Mouse (Mus musculus): Measurements from ENCODE around the gene Gm11361. TPM values are rescaled to one million over a fixed set of nuclear protein-coding genes. Genes with fewer than 3 reads are reported as not detected.

The Gm11361 gene
- polyA plus RNA-seq, 1 experiment from 2014 or later, result 8.1 TPM

DNA sequence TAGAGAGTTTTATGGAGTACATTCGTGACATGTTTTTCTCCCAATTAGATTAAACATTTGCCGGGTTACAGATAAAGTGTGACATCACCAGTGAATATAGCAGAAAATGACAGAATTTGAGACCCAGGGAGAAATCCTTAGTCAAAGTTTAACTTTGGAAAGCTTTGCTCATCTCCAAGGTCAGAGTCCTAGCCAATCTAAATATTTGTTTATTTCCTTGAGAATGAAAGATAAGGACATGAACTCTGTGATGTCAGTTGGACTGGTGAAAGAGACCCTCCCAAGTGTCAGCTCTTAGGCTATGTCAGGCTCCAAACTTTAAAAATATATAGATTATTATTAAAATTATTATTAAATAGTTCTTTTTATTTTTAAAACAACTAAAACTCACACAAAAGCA is 39.8 kb downstream of the Gm11361 start:
- Histone ChIP-seq H3K27ac (replicated peaks) (no peak overlapping the region), H3K9ac (ENCODE audit: low read length) (no peak overlapping the region), H3K36me3 (ENCODE audit: control insufficient read depth, insufficient read depth, low read length) (no peaks in the 10 kb centered on the region), H3K27me3 (ENCODE audit: control insufficient read depth, insufficient read depth, low read length) (no peaks in the 10 kb centered on the region), H3K4me2 (replicated peaks; ENCODE audit: low read depth) (no peak overlapping the region), H3K9me3 (ENCODE audit: control insufficient read depth, low read length) (no peaks in the 10 kb centered on the region), H3K4me3 (ENCODE audit: low read depth, low read length) (no peak overlapping the region), H3K4me1 (replicated peaks; ENCODE audit: control insufficient read depth, insufficient read depth) (no peaks in the 10 kb centered on the region)
- whole genome bisulfite sequencing, result 37% methylated on average over 2 of the region's 2 CpGs
- ATAC-seq (ENCODE audit: low FRiP score, low TSS enrichment) (no peak), DNase-seq (ENCODE audit: low spot score) (no peak)
- no peak for TF ChIP-seq CTCF (IDR thresholded peaks at IDR 0.05; ENCODE audit: low read depth)
- no peak for TF ChIP-seq EP300 (optimal IDR thresholded peaks at IDR 0.05)

DNA sequence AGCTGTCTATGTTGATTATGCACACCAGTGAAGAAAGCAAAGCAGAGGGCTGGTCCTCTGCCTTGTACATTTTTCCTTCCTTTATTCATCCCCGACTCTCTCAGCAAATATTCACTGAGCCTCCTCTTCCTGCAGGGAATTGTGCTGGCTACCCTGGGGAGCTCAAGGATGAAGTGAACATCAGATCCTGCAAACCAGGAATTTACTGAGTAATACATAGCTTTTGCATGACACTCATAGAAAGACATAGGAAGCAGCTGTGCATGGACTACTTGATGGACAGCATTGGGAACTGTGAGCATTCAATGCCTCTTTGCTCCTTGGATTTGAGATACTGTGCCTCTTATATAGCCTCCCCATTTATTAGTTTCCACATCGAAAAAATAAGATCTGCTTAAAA is 40.2 kb downstream of the Gm11361 start:
- WGBS, result 47% methylated on average over 2 of the region's 2 CpGs
- ATAC-seq (ENCODE audit: low FRiP score, low TSS enrichment), result no peak

More for the DNA sequence above, 40.2 kb downstream of the Gm11361 start:
- no peaks in the 10 kb centered on the region for H3K27me3 ChIP-seq (ENCODE audit: control insufficient read depth, insufficient read depth, low read length)
- H3K4me1 ChIP-seq (replicated peaks; ENCODE audit: control insufficient read depth, insufficient read depth), result no peaks in the 10 kb centered on the region
- no peak overlapping the region for H3K4me3 ChIP-seq (ENCODE audit: low read depth, low read length)
- no peak for DNase-seq (ENCODE audit: low spot score)
- H3K9me3 ChIP-seq (ENCODE audit: control insufficient read depth, low read length), result no peaks in the 10 kb centered on the region
- no peak overlapping the region for H3K27ac ChIP-seq (replicated peaks)
- H3K36me3 ChIP-seq (ENCODE audit: control insufficient read depth, insufficient read depth, low read length), result no peaks in the 10 kb centered on the region
- no peak overlapping the region for H3K9ac ChIP-seq (ENCODE audit: low read length)
- H3K4me2 ChIP-seq (replicated peaks; ENCODE audit: low read depth), result no peak overlapping the region
- TF ChIP-seq EP300 (optimal IDR thresholded peaks at IDR 0.05) (no peak), CTCF (IDR thresholded peaks at IDR 0.05; ENCODE audit: low read depth) (no peak)

Other genes starting within 250 kb of the Gm11361 start
- not detected in 2 replicates for gene Prl4a1, start 241.3 kb upstream of the Gm11361 start, polyA plus RNA-seq (2015; fragmentation: Nextera tagmentation; extraction: Ambion mirVana)
- gene Prl5a1, start 115.0 kb upstream of the Gm11361 start, polyA plus RNA-seq (2015; fragmentation: Nextera tagmentation; extraction: Ambion mirVana), result not detected in 2 replicates

All from stomach, postnatal 0 days (tissue).